Mouse (Mus musculus) small intestine, adult 2 months (tissue): ENCODE results near the gene Serpine2. TPM values are rescaled to one million over a fixed set of nuclear protein-coding genes. Genes with fewer than 3 reads are reported as not detected.

Source experiments
- H3K27ac ChIP-seq: fragments of 200-500 bp; 2 replicates; pipeline ENCODE4 v1.5.1; 2012; ENCODE audit warnings: low read depth, low read length, control low read depth, inconsistent platforms; ENCODE audit not compliant: insufficient read depth
- H3K27me3 ChIP-seq: fragments of 200-500 bp; 2 replicates; pipeline ENCODE4 v1.6.1; 2012; ENCODE audit warnings: mild to moderate bottlenecking, moderate library complexity, low read length, inconsistent platforms; ENCODE audit not compliant: control insufficient read depth, insufficient read depth
- H3K36me3 ChIP-seq: fragments of 200-500 bp; 2 replicates; pipeline ENCODE4 v1.6.1; 2012; ENCODE audit warnings: mild to moderate bottlenecking, low read length, control low read depth, inconsistent platforms; ENCODE audit not compliant: control insufficient read depth, insufficient read depth
- H3K4me1 ChIP-seq: fragments of 200-500 bp; 2 replicates; pipeline ENCODE4 v1.6.1; 2012; ENCODE audit warnings: low read length, inconsistent platforms, mixed read lengths; ENCODE audit not compliant: control insufficient read depth, insufficient read depth, insufficient read length
- H3K4me3 ChIP-seq: fragments of 200-500 bp; 2 replicates; pipeline ENCODE4 v1.5.1; 2012; ENCODE audit warnings: low read depth, mild to moderate bottlenecking, control low read depth, inconsistent platforms, low read length, moderate library complexity
- CTCF ChIP-seq: fragments of 200-500 bp; IDR thresholded peaks from 2 replicates; pipeline ENCODE4 v1.5.1; 2012; ENCODE audit warnings: low read depth, mild to moderate bottlenecking, control low read depth, inconsistent platforms, low read length, moderate library complexity, mixed read lengths; ENCODE audit not compliant: insufficient replicate concordance, insufficient read length; ENCODE audit errors: extremely low read depth
- POLR2A ChIP-seq: fragments of 200-500 bp; IDR thresholded peaks from 2 replicates; pipeline ENCODE4 v1.6.1; 2012; ENCODE audit warnings: low read depth, mild to moderate bottlenecking, control low read depth, inconsistent platforms, low read length, moderate library complexity
- whole genome bisulfite sequencing: fragments of 180-500 bp; shearing (Covaris S2); methylation state at CpG from one replicate; pipeline ENCODE4 v1.1.7; 2018; 5-methylcytosine and 5-hydroxymethylcytosine counted together
- polyA plus RNA-seq: library from polyadenylated mRNA; depleted of rRNA; stranded (reverse); fragments of >200 nt; gene quantifications from 2 replicates; pipeline ENCODE4 v1.2.3, GENCODE M21; 2012; rRNA removed

Gene Serpine2
- polyA plus RNA-seq, result 2.2 and 4.4 TPM in 2 replicates

DNA sequence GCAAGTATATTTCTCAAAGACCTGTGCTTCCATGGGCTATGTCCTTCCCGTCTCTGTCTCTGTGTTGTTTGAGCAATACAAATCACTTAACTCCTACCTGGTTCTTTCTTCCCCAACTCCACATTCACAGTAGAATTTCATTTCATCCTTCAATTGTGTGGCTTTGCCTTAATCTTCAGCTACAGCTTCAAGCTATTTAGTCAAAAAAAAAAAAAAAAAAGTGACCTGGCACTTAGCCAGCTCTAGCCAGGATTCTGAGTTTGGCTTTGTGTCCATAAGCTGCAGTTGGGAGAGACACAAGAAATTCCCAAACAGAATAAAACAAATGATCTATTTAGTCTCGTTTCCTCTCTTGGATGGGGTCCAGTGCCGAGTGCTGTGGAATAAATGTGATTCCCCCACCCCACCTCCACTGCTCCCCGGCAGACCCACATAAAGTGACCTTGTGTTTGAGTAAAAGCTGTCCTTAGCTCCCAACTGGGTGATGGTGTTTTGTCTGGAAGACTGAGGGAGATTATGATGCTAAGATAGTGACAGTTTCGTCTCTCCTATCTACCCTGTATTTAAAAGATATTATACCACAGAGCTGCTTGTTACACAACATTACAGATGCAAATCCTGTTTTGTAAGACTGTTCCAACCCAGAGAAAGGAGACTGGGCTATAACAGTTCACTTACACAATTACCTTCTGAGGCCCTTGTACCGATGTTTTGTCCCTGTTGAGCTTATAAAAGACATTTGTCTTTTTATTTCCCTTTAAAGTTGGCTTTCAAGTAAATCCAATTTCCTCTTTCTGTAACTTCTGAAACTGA lies at the start of gene Serpine2:
Gene Serpine2, minus strand, starts transcription at position 51 of the 813 bp plus-strand sequence.
- peaks cover 15% of the 10 kb centered on the region for H3K27me3 ChIP-seq
- no peaks in the 10 kb centered on the region for H3K36me3 ChIP-seq
- H3K4me3 ChIP-seq, result no peak within 1 kb of the TSS
- TF ChIP-seq POLR2A (no peak), CTCF (no peak)
- no peak within 1 kb of the TSS for H3K27ac ChIP-seq
- WGBS, result 51% methylated on average over 6 of the region's 6 CpGs
- H3K4me1 ChIP-seq, result peaks cover 9% of the 10 kb centered on the region

DNA sequence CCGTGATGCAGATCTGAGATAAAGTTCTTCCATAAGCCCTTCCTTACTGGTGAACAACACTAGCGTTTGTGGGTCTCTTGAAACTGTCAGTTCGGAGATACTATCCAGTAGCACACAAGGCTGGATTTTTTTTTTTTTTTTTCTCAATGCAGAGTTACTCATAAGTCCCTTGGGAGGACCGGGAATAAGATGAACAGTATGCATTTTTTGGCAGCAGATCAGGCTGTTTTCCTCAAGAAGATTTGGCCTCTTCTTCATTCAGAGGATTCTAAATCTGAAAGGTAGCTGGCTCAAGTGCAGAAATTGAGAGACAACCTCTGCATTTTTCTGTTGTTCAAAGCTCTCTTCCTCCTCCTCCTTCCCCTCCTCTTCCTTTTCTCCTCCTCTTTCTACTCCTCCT lies 46.8 kb upstream of the Serpine2 start:
- 75% methylated on average over 4 of the region's 4 CpGs for WGBS
- TF ChIP-seq CTCF, result no peak
- no peak for TF ChIP-seq POLR2A
- no peak overlapping the region for H3K4me3 ChIP-seq

DNA sequence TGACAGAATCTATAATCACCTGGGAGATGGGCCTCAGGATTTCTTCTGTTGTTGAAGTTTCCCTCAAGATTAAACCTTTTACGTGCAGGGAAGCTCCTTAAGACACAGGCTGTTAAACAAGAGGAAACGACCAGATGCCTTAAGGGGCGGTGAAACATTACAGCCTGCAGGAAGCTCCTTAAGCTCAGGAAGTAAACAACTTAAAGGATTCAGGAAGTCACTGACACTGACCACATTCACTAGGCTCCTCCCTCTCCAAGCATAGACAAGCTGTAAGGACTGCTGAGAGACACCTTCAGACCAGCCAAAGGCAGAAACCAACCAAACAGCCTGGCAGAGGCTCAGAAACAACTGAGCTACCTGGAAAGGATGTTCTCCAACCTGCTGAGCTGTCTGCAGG lies 44.3 kb upstream of the Serpine2 start:
- no peak overlapping the region for H3K4me3 ChIP-seq
- no peaks in the 10 kb centered on the region for H3K36me3 ChIP-seq
- H3K27me3 ChIP-seq, result no peaks in the 10 kb centered on the region
- no peak overlapping the region for H3K27ac ChIP-seq
- no peak for TF ChIP-seq CTCF
- no peak for TF ChIP-seq POLR2A
- H3K4me1 ChIP-seq, result no peaks in the 10 kb centered on the region
- 48% methylated on average over 3 of the region's 3 CpGs for WGBS

More for the DNA sequence above, 46.8 kb upstream of the Serpine2 start:
- Histone ChIP-seq H3K27me3 (no peaks in the 10 kb centered on the region), H3K36me3 (no peaks in the 10 kb centered on the region), H3K27ac (no peak overlapping the region), H3K4me1 (no peaks in the 10 kb centered on the region)

DNA sequence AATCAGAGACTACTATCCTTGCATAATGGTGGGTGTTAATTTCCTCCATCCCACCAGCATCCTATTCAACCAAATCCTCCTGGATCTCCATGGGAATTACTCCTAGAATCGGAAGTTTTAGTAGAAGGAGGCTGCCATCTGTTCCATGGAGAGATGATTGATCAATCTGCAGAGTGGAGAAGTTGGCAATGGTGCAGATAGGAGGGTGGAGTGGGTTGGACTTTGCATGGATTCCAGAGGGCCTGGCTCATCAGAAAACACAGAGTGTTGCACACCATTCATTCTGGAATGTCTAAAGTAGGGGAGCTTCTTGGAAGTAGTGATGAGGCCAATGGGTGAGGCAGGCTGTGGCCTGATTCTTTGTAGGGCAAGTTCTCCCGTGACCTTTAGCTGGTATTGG lies 41.9 kb upstream of the Serpine2 start:
- no peaks in the 10 kb centered on the region for H3K4me1 ChIP-seq
- H3K4me3 ChIP-seq, result no peak overlapping the region
- no peaks in the 10 kb centered on the region for H3K27me3 ChIP-seq
- H3K27ac ChIP-seq, result no peak overlapping the region
- H3K36me3 ChIP-seq, result no peaks in the 10 kb centered on the region
- no peak for TF ChIP-seq CTCF
- 64% methylated on average over 2 of the region's 2 CpGs for WGBS

DNA sequence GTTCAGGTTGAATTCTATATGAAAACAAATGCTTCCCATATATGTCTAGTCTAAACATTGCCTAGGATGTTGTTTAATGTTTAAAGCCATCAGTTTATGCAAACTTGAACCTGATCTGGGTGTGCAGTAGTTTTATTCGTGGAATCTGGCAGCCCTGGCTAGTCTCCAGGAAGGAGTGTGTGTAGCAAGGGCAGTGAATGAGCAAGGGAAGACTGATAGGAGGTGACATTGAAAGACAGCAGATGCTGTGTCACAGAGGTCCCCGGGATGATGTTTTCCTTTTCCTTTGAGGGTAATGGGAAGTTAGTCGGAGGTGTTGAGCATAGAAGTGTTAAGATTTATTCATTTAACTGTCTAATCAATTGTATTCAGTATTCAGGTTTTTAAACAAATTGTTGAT lies 21.7 kb upstream of the Serpine2 start:
- Histone ChIP-seq H3K27ac (no peak overlapping the region), H3K4me3 (no peak overlapping the region), H3K27me3 (no peaks in the 10 kb centered on the region), H3K36me3 (no peaks in the 10 kb centered on the region), H3K4me1 (no peaks in the 10 kb centered on the region)
- WGBS, result 57% methylated on average over 3 of the region's 3 CpGs
- TF ChIP-seq CTCF (no peak), POLR2A (no peak)

DNA sequence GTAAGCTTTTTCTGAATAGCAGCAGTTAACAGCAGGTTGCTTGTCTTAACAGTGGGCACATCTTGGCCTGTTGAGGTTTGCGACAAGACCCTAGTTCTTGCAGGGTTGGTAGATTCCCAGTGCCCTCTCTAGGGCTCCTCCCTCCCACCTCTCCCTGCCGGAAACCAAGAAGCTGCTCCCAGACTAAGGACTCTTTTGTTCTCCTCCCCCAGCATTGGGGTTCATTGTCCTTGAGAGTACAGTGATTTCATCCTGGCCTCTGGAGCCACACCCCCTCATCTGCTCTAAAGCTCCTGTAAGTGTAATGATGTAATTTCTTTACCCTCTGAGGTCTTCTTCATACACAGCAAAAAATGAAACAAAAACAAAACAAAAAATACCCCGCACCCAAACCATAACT lies 13.8 kb upstream of the Serpine2 start:
- 59% methylated on average over 3 of the region's 3 CpGs for WGBS

DNA sequence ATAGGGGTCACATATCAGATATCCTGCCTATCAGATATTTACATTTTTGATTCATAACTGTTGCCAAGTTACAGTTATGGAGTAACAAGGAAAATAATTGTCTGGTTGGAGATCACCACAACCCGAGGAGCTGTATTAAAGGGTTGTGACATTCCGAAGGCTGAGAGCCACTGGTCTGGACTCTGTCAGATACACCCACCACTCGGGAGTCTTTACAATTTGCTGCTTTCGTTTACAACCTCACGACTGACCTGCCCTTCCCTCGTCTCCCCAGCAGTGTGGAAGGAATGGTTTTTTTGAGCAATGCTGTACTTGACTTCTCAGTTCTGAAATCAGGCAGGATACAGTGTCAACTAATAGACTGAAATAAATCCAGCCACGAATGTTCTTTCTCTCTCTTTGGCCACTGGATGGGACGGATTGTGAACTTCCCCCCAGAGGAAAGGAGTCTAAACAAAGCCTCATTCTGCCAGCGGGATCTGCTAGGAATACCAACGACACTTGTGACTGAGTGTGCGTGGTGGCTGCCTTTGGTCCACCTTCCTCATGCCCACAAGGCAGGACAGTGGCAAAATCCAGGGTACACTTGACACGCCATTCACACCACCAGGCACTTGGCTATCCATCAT lies 455 bp downstream of the Serpine2 start:
- Histone ChIP-seq H3K36me3 (no peaks in the 10 kb centered on the region), H3K27ac (no peak overlapping the region), H3K4me1 (peaks cover 9% of the 10 kb centered on the region), H3K4me3 (no peak overlapping the region), H3K27me3 (peaks cover 15% of the 10 kb centered on the region)
- WGBS, result 43% methylated on average over 12 of the region's 12 CpGs
- TF ChIP-seq CTCF (no peak), POLR2A (no peak)

More for the DNA sequence above, 13.8 kb upstream of the Serpine2 start:
- H3K4me3 ChIP-seq, result no peak overlapping the region
- H3K27me3 ChIP-seq, result no peaks in the 10 kb centered on the region
- no peaks in the 10 kb centered on the region for H3K36me3 ChIP-seq
- no peak overlapping the region for H3K27ac ChIP-seq
- no peaks in the 10 kb centered on the region for H3K4me1 ChIP-seq
- no peak for TF ChIP-seq POLR2A
- TF ChIP-seq CTCF, result no peak

DNA sequence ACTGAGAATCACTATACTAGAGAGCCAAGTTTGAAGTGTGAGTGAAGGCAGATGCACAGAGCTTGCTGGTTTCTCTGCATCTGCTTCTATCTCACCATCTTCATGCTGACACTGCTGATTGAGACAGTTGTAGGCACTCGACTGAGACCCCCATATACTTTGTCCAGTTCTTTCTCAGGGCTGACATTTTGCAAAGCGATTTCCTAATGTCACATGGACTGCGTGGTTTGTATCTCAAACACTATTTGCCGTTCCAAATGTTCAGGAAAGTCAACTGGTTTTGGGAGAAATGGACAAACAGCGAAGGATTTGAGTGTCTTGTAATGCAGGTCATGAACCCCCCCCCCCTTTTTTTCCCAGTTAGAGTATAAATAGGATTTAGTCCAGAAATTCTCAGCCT lies 1.0 kb downstream of the Serpine2 start:
- Histone ChIP-seq H3K27me3 (peaks cover 15% of the 10 kb centered on the region), H3K4me1 (peaks cover 9% of the 10 kb centered on the region), H3K27ac (no peak overlapping the region), H3K4me3 (no peak overlapping the region), H3K36me3 (no peaks in the 10 kb centered on the region)
- TF ChIP-seq CTCF (no peak), POLR2A (no peak)
- WGBS, result 77% methylated on average over 5 of the region's 5 CpGs
